Mouse (Mus musculus) adrenal gland, adult 8-10 months (tissue): ENCODE measurements around the gene Dock6. TPM values are rescaled to one million over a fixed set of nuclear protein-coding genes. Genes with fewer than 3 reads are reported as not detected.

Experiments
- microRNA-seq, 2 experiments: library from miRNA; unstranded; fragments of <30 nt; microRNA quantifications; one replicate each; pipeline ENCODE4 v1.2.0; 2022
- total RNA-seq, 4 experiments: library from RNA; stranded (reverse); gene quantifications; 2 replicates each; pipeline ENCODE4 v1.2.4; 2022

The Dock6 gene
- total RNA-seq, 4 experiments from 2014 or later = 34.3 to 80.5 (median 56.4) TPM

Small RNAs within 50 kb of the gene (microRNA-seq; reads per million reads assigned to microRNA genes)
- 4.6 to 7.5 reads per million in 2 experiments for gene Mir7083

Other genes with a start within 250 kb of the Dock6 start
- 10 to 100 TPM; 78.6 to 92.0 (median 80.9) TPM for gene Smarca4, start 236.5 kb downstream of the Dock6 start, total RNA-seq
- gene Ldlr, start 129.2 kb downstream of the Dock6 start, total RNA-seq = 100 to 1,000 TPM; 102 to 164 (median 147) TPM
- 1 to 10 TPM in 3 of 4 experiments, under 1 TPM in 1; 0.32 to 4.9 (median 2.1) TPM for gene Spc24, start 92.3 kb downstream of the Dock6 start, total RNA-seq
- gene Kank2, start 53.9 kb downstream of the Dock6 start, total RNA-seq = 10 to 100 TPM; 35.0 to 58.9 (median 47.5) TPM
- 10 to 100 TPM in 2 of 4 experiments, 1 to 10 TPM in 2; 1.5 to 12.0 (median 7.7) TPM for gene Angptl8, start 17.1 kb downstream of the Dock6 start, total RNA-seq
- 10 to 100 TPM; 43.1 to 64.6 (median 48.1) TPM for gene Rab3d, start 65.6 kb upstream of the Dock6 start, total RNA-seq
- 10 to 100 TPM in 3 of 4 experiments, 1 to 10 TPM in 1; 8.6 to 27.3 (median 17.7) TPM for gene Ccdc159, start 74.8 kb upstream of the Dock6 start, total RNA-seq
- gene Tmem205, start 74.9 kb upstream of the Dock6 start, total RNA-seq = 100 to 1,000 TPM; 375 to 588 (median 495) TPM
- 10 to 100 TPM; 19.6 to 44.0 (median 32.1) TPM for gene Plppr2, start 84.4 kb upstream of the Dock6 start, total RNA-seq
- 10 to 100 TPM; 17.5 to 22.5 (median 20.0) TPM for gene Swsap1, start 103.1 kb upstream of the Dock6 start, total RNA-seq
- 1 to 10 TPM; 1.2 to 4.7 (median 2.0) TPM for gene Epor, start 110.9 kb upstream of the Dock6 start, total RNA-seq
- gene Rgl3, start 136.8 kb upstream of the Dock6 start, total RNA-seq = 10 to 100 TPM; 23.7 to 72.6 (median 49.6) TPM
- gene Ccdc151, start 150.0 kb upstream of the Dock6 start, total RNA-seq = 1 to 10 TPM in 3 of 4 experiments, under 1 TPM in 1; 0.81 to 2.8 (median 1.4) TPM
- gene Prkcsh, start 150.2 kb upstream of the Dock6 start, total RNA-seq = 100 to 1,000 TPM; 167 to 190 (median 180) TPM
- 1 to 10 TPM; 1.8 to 4.6 (median 2.9) TPM for gene Elavl3, start 199.4 kb upstream of the Dock6 start, total RNA-seq
- under 1 TPM in 1 of 4 experiments, not detected in 3; 0.73 TPM for gene Gm49318, start 218.6 kb upstream of the Dock6 start, total RNA-seq
- 10 to 100 TPM in 3 of 4 experiments, 1 to 10 TPM in 1; 6.9 to 15.6 (median 12.3) TPM for gene Zfp653, start 218.7 kb upstream of the Dock6 start, total RNA-seq
- gene Ecsit, start 232.8 kb upstream of the Dock6 start, total RNA-seq = 10 to 100 TPM; 41.2 to 50.4 (median 48.9) TPM
- 1 to 10 TPM in 3 of 4 experiments, under 1 TPM in 1; 0.89 to 2.8 (median 1.2) TPM for gene Cnn1, start 246.6 kb upstream of the Dock6 start, total RNA-seq